Comparison of ENCODE assay signal across 7 mouse cellular contexts in the genomic region with DNA sequence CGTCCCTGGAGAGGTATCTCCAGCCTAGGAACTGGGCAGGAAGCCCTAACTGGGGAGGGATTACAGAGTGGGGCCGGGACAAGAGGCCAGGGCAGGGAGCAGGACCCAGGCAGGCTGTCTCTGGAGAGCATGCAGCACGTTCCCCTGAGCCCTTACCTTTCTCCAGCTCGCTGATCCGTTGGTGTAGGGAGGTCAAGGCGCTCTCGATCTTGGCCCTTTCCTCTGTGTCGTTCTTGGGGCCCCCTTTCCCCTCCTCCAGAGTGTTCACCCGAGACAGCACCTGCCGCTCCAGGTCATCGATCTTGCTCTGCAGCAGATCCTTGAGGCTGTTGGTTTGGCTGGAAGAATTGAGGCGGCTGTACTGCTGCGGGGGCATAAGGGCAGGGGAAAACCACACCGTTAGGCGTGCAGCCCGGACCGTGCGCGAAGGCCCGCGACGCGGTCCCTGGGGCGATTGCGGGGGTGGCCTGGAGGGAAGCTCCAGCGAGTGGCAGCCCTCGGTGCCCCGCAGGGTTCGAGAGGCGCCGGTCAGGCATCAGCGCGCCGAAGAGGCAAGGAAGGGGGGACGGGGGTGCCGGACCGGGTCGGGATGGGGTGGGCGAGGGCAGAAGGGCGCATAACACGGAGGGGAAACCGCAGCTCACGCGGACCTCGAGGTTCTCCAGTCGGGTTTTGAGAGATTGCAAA. TPM values are rescaled to one million over a fixed set of nuclear protein-coding genes. Genes with fewer than 3 reads are reported as not detected.
DNase-seq lines count a peak whose midpoint lies in the region; ATAC-seq lines count a peak whose summit lies in the region.

No protein-coding gene starts in this region.

- peak overlapping the region; percentile 59 for H3K9ac ChIP-seq in heart, embryonic 14.5 days (ENCODE audit: low read length)
- H3K9ac ChIP-seq in liver, embryonic 15.5 days = no peak overlapping the region

- peaks cover 95% of the 10 kb centered on the region for H3K27me3 ChIP-seq in heart, embryonic 14.5 days (ENCODE audit: control insufficient read depth, insufficient read depth, low read length)
- peaks cover 100% of the 10 kb centered on the region for H3K27me3 ChIP-seq in liver, embryonic 15.5 days

- H3K27ac ChIP-seq in heart, embryonic 14.5 days (replicated peaks in 1 of 2; ENCODE audit: control insufficient read depth in 1 of 2, insufficient read depth in 1 of 2, low read depth in 2 of 2, low read length in 2 of 2) = no peak overlapping the region
- no peak overlapping the region for H3K27ac ChIP-seq in liver, embryonic 15.5 days (replicated peaks)

- H3K4me2 ChIP-seq in heart, embryonic 14.5 days (ENCODE audit: low read length) = peak overlapping the region; percentile 87
- peak overlapping the region; percentile 70 for H3K4me2 ChIP-seq in liver, embryonic 15.5 days

- peak overlapping the region; percentile 51 to 57 for H3K4me3 ChIP-seq in heart, embryonic 14.5 days (ENCODE audit: control insufficient read depth in 1 of 2, insufficient read depth in 1 of 2, low read depth in 1 of 2, low read length in 2 of 2)
- H3K4me3 ChIP-seq in liver, embryonic 15.5 days (replicated peaks) = peak overlapping the region; percentile 42

- no peak for ATAC-seq in heart, embryonic 14.5 days (ENCODE audit: insufficient number of reproducible peaks, insufficient read depth, low FRiP score, low read depth)
- no peak for ATAC-seq in liver, embryonic 15.5 days (ENCODE audit: insufficient read depth)
- ATAC-seq in granulocyte monocyte progenitor cell, adult 5-6 weeks (replicated peaks; ENCODE audit: poor library complexity, severe bottlenecking) = no peak

- H3K4me1 ChIP-seq in heart, embryonic 14.5 days (ENCODE audit: control insufficient read depth in 2 of 2, insufficient read depth in 2 of 2, low read length in 2 of 2) = peaks cover 14 to 36% of the 10 kb centered on the region in 2 experiments; a peak in 3 of 4 replicates
- H3K4me1 ChIP-seq in liver, embryonic 15.5 days (replicated peaks) = peaks cover 32% of the 10 kb centered on the region

- H3K9me3 ChIP-seq in heart, embryonic 14.5 days (ENCODE audit: control insufficient read depth, low read length) = no peaks in the 10 kb centered on the region
- H3K9me3 ChIP-seq in liver, embryonic 15.5 days (replicated peaks) = no peaks in the 10 kb centered on the region

- WGBS in heart, embryonic 14.5 days = 2% methylated on average over 46 of the region's 46 CpGs
- 2% methylated on average over 44 of the region's 46 CpGs for whole genome bisulfite sequencing in liver, embryonic 15.5 days (ENCODE audit: insufficient replicate concordance)

- DNase-seq in urinary bladder, postnatal 14 days (ENCODE audit: low spot score) = peak; percentile 22
- DNase-seq in urinary bladder, postnatal 10 days (ENCODE audit: low spot score) = no peak
- DNase-seq in embryo, embryonic 11 days = peak; percentile 26
- DNase-seq in layer of hippocampus, adult 8-10 months (ENCODE audit: low spot score in 2 of 2) = no peak

- no peaks in the 10 kb centered on the region for H3K36me3 ChIP-seq in heart, embryonic 14.5 days (ENCODE audit: control insufficient read depth, insufficient read depth, low read length)
- H3K36me3 ChIP-seq in liver, embryonic 15.5 days (replicated peaks) = no peaks in the 10 kb centered on the region

RNA-seq across cellular contexts. Expression of a gene that starts 0.9 kb away (rescaled TPM):
- polyA plus RNA-seq in heart, embryonic 14.5 days (2014; fragmentation: Nextera tagmentation; extraction: Ambion mirVana) = 0.81 and 0.89 TPM in 2 replicates
- 0.05 TPM in 1 of 2 replicates, not detected in the other for polyA plus RNA-seq in liver, embryonic 15.5 days (2015; fragmentation: Nextera tagmentation; extraction: Ambion mirVana)
- total RNA-seq in granulocyte monocyte progenitor cell, adult 5-6 weeks (2014; fragmentation: Nextera tagmentation) = not detected in 2 replicates
- not detected in 2 replicates for total RNA-seq in granulocyte monocyte progenitor cell, adult 5-6 weeks (2017)
- 100 to 1,000 TPM; 330 to 455 (median 386) TPM for total RNA-seq in layer of hippocampus, adult 8-10 months (2022)

RNA-seq across cellular contexts. Expression of a gene that starts 55.5 kb away (rescaled TPM):
- polyA plus RNA-seq in heart, embryonic 14.5 days (2014; fragmentation: Nextera tagmentation; extraction: Ambion mirVana) = 9.0 and 9.1 TPM in 2 replicates
- polyA plus RNA-seq in liver, embryonic 15.5 days (2015; fragmentation: Nextera tagmentation; extraction: Ambion mirVana) = 5.3 and 5.8 TPM in 2 replicates
- total RNA-seq in granulocyte monocyte progenitor cell, adult 5-6 weeks (2014; fragmentation: Nextera tagmentation) = 5.5 and 10.3 TPM in 2 replicates
- 14.2 and 21.0 TPM in 2 replicates for total RNA-seq in granulocyte monocyte progenitor cell, adult 5-6 weeks (2017)
- 10 to 100 TPM; 28.8 to 39.7 (median 32.2) TPM for total RNA-seq in layer of hippocampus, adult 8-10 months (2022)

RNA-seq across cellular contexts. Expression of a gene that starts 56.1 kb away (rescaled TPM):
- 11.2 TPM in 2 replicates for polyA plus RNA-seq in heart, embryonic 14.5 days (2014; fragmentation: Nextera tagmentation; extraction: Ambion mirVana)
- polyA plus RNA-seq in liver, embryonic 15.5 days (2015; fragmentation: Nextera tagmentation; extraction: Ambion mirVana) = 4.9 and 5.9 TPM in 2 replicates
- 23.8 and 33.0 TPM in 2 replicates for total RNA-seq in granulocyte monocyte progenitor cell, adult 5-6 weeks (2014; fragmentation: Nextera tagmentation)
- 13.7 and 20.9 TPM in 2 replicates for total RNA-seq in granulocyte monocyte progenitor cell, adult 5-6 weeks (2017)
- 10 to 100 TPM; 59.2 to 68.7 (median 63.5) TPM for total RNA-seq in layer of hippocampus, adult 8-10 months (2022)

Comparison
In these comparisons a context has a peak if more than half of its experiments do, and no peak if none do; other contexts are left out.
1. DNase-seq: peak in urinary bladder, postnatal 14 days (single experiment) and embryo, embryonic 11 days (single experiment); none in urinary bladder, postnatal 10 days (single experiment) and layer of hippocampus, adult 8-10 months (0 of 2).
2. RNA of a gene that starts 0.9 kb away (total RNA-seq): 330 to 455 TPM in layer of hippocampus, adult 8-10 months; not detected in granulocyte monocyte progenitor cell, adult 5-6 weeks; every median in the first group is over 100 times any median in the second.